Mouse (Mus musculus): ENCODE results near the gene Gm36245. TPM values are rescaled to one million over a fixed set of nuclear protein-coding genes. Genes with fewer than 3 reads are reported as not detected.

Gm36245 gene
- not detected in 2 replicates for total RNA-seq (2012; rRNA removed)
- polyA plus RNA-seq (2012; ENCODE audit: insufficient read depth in 1 of 2, insufficient read length in 2 of 2, low read depth in 1 of 2, low replicate concordance in 2 of 2, missing spikeins in 1 of 2): not detected

DNA sequence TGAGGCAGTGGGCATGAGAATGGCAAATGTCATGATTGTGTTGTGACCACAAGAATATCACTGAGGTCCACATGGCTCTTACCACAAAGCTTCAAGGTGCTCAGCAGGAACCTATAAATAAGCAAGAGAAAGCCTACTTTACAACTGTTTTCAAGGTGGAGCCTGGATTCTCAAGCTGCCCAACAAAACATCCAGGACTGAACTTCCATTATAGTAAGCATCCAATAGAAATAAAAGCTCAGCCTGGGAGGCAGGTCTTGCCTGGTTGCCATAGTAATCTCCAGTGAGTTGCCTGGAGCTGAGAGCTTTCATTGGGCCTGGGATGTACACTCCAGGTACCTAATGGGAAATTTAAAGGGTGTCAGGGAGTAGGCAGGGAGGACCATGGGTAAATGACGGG lies at the start of gene Gm36245:
Gm36245 (plus strand) TSS at position 301 of the 400 bp plus-strand sequence.
- no peaks in the 10 kb centered on the region for H3K4me1 ChIP-seq (ENCODE audit: control insufficient read depth in 1 of 2, insufficient read depth in 2 of 2, low read length in 2 of 2)
- H3K79me2 ChIP-seq (ENCODE audit: control insufficient read depth, insufficient read depth, low read length, poor library complexity): no peaks in the 10 kb centered on the region
- H3K9ac ChIP-seq (ENCODE audit: control insufficient read depth, low read depth, low read length, poor library complexity, severe bottlenecking): no peak within 1 kb of the TSS
- TF ChIP-seq POLR2A (IDR thresholded peaks at IDR 0.05; ENCODE audit: control insufficient read depth in 1 of 2, insufficient read depth in 1 of 2, low read depth in 1 of 2, low read length in 2 of 2, poor library complexity in 1 of 2): no peak
- no peak for TF ChIP-seq POLR2AphosphoS5 (IDR thresholded peaks at IDR 0.05; ENCODE audit: borderline replicate concordance, low read depth, low read length)
- H3K9me3 ChIP-seq (replicated peaks; ENCODE audit: insufficient read depth, low read length): no peaks in the 10 kb centered on the region
- no peaks in the 10 kb centered on the region for H3K36me3 ChIP-seq (ENCODE audit: control insufficient read depth in 1 of 2, insufficient read depth in 2 of 2, low read length in 2 of 2)
- DNase-seq (ENCODE audit: low read depth, low spot score): no peak
- H3K4me3 ChIP-seq (ENCODE audit: control insufficient read depth in 1 of 2, insufficient read depth in 1 of 2, low read depth in 2 of 2, low read length in 2 of 2): no peak within 1 kb of the TSS
- no peaks in the 10 kb centered on the region for H3K27me3 ChIP-seq (ENCODE audit: control insufficient read depth in 1 of 2, insufficient read depth in 2 of 2, low read length in 2 of 2)
- no peak within 1 kb of the TSS for H3K27ac ChIP-seq (ENCODE audit: control insufficient read depth, low read depth, low read length)

DNA sequence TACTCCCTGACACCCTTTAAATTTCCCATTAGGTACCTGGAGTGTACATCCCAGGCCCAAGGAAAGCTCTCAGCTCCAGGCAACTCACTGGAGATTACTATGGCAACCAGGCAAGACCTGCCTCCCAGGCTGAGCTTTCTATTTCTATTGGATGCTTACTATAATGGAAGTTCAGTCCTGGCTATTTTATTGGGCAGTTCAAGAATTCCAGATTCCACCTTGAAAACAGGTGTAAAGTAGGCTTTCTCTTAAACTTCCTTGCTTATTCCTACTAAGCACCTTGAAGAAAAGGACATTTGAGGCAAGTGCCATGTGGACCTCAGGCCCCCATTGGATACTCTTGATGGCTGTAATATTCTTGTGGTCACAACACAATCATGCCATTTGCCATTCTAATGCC lies 37.3 kb upstream of the Gm36245 start, which contains the start of gene 1700025B11Rik:
1700025B11Rik (minus strand) TSS at position 101 of the 400 bp plus-strand sequence.
- Histone ChIP-seq H3K9me3 (replicated peaks; ENCODE audit: insufficient read depth, low read length) (no peaks in the 10 kb centered on the region), H3K27me3 (ENCODE audit: control insufficient read depth in 1 of 2, insufficient read depth in 2 of 2, low read length in 2 of 2) (no peaks in the 10 kb centered on the region), H3K9ac (ENCODE audit: control insufficient read depth, low read depth, low read length, poor library complexity, severe bottlenecking) (no peak within 1 kb of the TSS), H3K27ac (ENCODE audit: control insufficient read depth, low read depth, low read length) (no peak within 1 kb of the TSS), H3K4me1 (ENCODE audit: control insufficient read depth in 1 of 2, insufficient read depth in 2 of 2, low read length in 2 of 2) (no peaks in the 10 kb centered on the region), H3K79me2 (ENCODE audit: control insufficient read depth, insufficient read depth, low read length, poor library complexity) (no peaks in the 10 kb centered on the region), H3K36me3 (ENCODE audit: control insufficient read depth in 1 of 2, insufficient read depth in 2 of 2, low read length in 2 of 2) (no peaks in the 10 kb centered on the region), H3K4me3 (ENCODE audit: control insufficient read depth in 1 of 2, insufficient read depth in 1 of 2, low read depth in 2 of 2, low read length in 2 of 2) (no peak within 1 kb of the TSS)
- TF ChIP-seq MAX (IDR thresholded peaks at IDR 0.05; ENCODE audit: low read length) (no peak), ETS1 (IDR thresholded peaks at IDR 0.05; ENCODE audit: low read depth, low read length) (no peak), MYB (IDR thresholded peaks at IDR 0.05; ENCODE audit: low read depth, low read length) (no peak), NELFE (IDR thresholded peaks at IDR 0.05; ENCODE audit: low read depth, low read length) (no peak), EP300 (IDR thresholded peaks at IDR 0.05; ENCODE audit: low read depth in 1 of 2, low read length in 2 of 2) (no peak), SMC3 (IDR thresholded peaks at IDR 0.05; ENCODE audit: low read depth, low read length) (no peak), USF2 (IDR thresholded peaks at IDR 0.05; ENCODE audit: borderline replicate concordance in 1 of 2, insufficient read depth in 1 of 2, low read depth in 1 of 2, low read length in 2 of 2) (no peak), MXI1 (IDR thresholded peaks at IDR 0.05; ENCODE audit: low read depth, low read length) (no peak), USF1 (IDR thresholded peaks at IDR 0.05; ENCODE audit: low read depth, low read length) (no peak), ZKSCAN1 (IDR thresholded peaks at IDR 0.05; ENCODE audit: low read depth, low read length) (no peak), TCF12 (IDR thresholded peaks at IDR 0.05; ENCODE audit: low read depth, low read length) (no peak), ZC3H11A (IDR thresholded peaks at IDR 0.05; ENCODE audit: low read depth, low read length) (no peak), NRF1 (IDR thresholded peaks at IDR 0.05; ENCODE audit: insufficient read depth, low read depth, low read length, poor library complexity, severe bottlenecking) (no peak), RCOR1 (IDR thresholded peaks at IDR 0.05; ENCODE audit: low read depth, low read length) (no peak)
- no peak for DNase-seq (ENCODE audit: low read depth, low spot score)
